Mouse (Mus musculus) MEL-GATA-1-ER (cell line): ENCODE data around the gene Psmb3.

Source experiments
- DNase-seq: peaks from one replicate; pipeline ENCODE4 v3.0.0-alpha.2; 2012; ENCODE audit warnings: low read depth; ENCODE audit errors: extremely low read depth

Psmb3 gene

GRCm38 (mm10) chr11:97666794-97667193 is 36.4 kb upstream of the Psmb3 start:
- DNase-seq: no peak

GRCm38 (mm10) chr11:97668160-97668559 is 35.0 kb upstream of the Psmb3 start:
- DNase-seq: no peak

- DNase-seq: no peak
Measured at GRCm38 (mm10) chr11:97669268-97669667, 33.9 kb upstream of the Psmb3 start.

- DNase-seq: no peak
Measured at GRCm38 (mm10) chr11:97669829-97670228, 33.4 kb upstream of the Psmb3 start.

- no peak for DNase-seq
Measured at GRCm38 (mm10) chr11:97670234-97671176, 32.7 kb upstream of the Psmb3 start.

- DNase-seq: no peak
Measured at GRCm38 (mm10) chr11:97671177-97671527, 32.0 kb upstream of the Psmb3 start.

- no peak for DNase-seq
Measured at GRCm38 (mm10) chr11:97673148-97673547, 30.1 kb upstream of the Psmb3 start.

- no peak for DNase-seq
Measured at GRCm38 (mm10) chr11:97676050-97676754, 27.0 kb upstream of the Psmb3 start.

GRCm38 (mm10) chr11:97677381-97677780 is 25.8 kb upstream of the Psmb3 start:
- DNase-seq: no peak

GRCm38 (mm10) chr11:97677842-97678241 is 25.4 kb upstream of the Psmb3 start:
- DNase-seq: no peak

GRCm38 (mm10) chr11:97678301-97678700 is 24.9 kb upstream of the Psmb3 start:
- DNase-seq: no peak

GRCm38 (mm10) chr11:97680430-97680829 is 22.8 kb upstream of the Psmb3 start:
- DNase-seq: no peak

- DNase-seq: no peak
Measured at GRCm38 (mm10) chr11:97682504-97683055, 20.6 kb upstream of the Psmb3 start.

GRCm38 (mm10) chr11:97684063-97684680 is 19.0 kb upstream of the Psmb3 start:
- no peak for DNase-seq

- no peak for DNase-seq
Measured at GRCm38 (mm10) chr11:97684766-97685165, 18.4 kb upstream of the Psmb3 start.

- no peak for DNase-seq
Measured at GRCm38 (mm10) chr11:97685613-97686321, 17.4 kb upstream of the Psmb3 start, which contains the start of gene Cisd3. Gene Cisd3 (plus strand): TSS chr11:97685826.

- DNase-seq: no peak
Measured at GRCm38 (mm10) chr11:97686322-97686908, 16.8 kb upstream of the Psmb3 start.

- no peak for DNase-seq
Measured at GRCm38 (mm10) chr11:97687061-97687460, 16.1 kb upstream of the Psmb3 start.

- no peak for DNase-seq
Measured at GRCm38 (mm10) chr11:97689861-97690260, 13.3 kb upstream of the Psmb3 start.

- no peak for DNase-seq
Measured at GRCm38 (mm10) chr11:97694435-97694834, 8.8 kb upstream of the Psmb3 start.
